Mouse (Mus musculus): ENCODE results near the gene Mindy4b-ps.
"Not testable (repeated sequence)": the region's sequence is repeated elsewhere in the genome, so short reads cannot be mapped to it uniquely, and the experiment has no call there.

Gene Mindy4b-ps

DNA sequence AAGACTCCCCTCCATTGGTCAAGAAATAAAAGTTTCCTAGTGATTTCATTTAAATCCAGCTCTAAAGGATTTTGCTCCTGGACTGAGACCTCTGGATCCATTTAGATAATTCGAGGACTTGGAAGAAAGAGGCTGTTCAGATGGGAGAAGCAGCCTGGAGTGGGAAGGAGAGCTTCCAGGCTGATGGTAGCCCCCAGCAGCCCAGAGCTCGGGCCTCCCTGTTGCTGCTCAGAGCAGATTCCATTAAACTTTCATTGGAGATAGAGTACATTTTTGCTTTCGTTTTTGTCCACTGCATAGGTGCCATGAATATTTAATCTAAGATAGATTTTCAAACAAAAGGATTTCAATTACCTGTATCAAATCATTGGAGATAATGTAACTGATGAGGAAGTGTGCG, at the start of gene Mindy4b-ps:
TSS of gene Mindy4b-ps (minus strand) at position 101 of the 400 bp plus-strand sequence.
- DNase-seq (ENCODE audit: low read depth) = no peak

DNA sequence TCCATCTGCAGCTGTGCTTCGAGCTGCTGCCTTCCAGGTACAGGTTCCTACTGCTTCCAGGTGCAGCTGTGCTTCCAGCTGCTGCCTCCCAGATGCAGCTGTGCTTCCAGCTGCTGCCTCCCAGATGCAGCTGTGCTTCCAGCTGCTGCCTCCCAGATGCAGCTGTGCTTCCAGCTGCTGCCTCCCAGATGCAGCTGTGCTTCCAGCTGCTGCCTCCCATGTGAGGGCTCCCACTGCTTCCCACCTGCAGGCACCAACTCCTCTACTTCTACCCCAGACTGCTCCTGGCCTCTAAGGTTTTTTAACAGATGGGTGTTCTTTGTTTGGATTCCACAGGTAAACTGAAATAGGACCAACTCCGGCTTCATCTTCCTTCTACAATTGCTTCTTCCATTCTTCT, 49.8 kb upstream of the Mindy4b-ps start:
- DNase-seq (ENCODE audit: low read depth) = not testable (repeated sequence)

DNA sequence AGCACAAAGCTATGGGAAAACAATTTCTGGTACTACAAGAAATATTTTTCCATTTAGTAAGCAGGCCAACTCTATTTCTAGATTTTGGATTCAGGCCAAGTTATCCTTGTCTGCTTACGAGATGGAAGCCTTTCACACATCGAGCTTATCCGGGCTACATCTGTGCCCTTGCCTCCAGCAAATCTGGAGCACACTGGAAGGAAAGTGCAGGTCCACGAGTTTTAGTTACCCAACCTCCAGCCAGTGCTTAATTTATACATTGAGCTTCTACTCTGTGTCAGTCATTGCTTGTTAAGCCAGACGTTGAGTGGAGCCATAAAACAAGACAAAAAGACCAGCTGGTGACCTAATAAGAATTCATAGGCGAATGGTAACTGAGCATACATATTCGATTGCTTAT, 43.6 kb upstream of the Mindy4b-ps start:
- no peak for DNase-seq (ENCODE audit: low read depth)

DNA sequence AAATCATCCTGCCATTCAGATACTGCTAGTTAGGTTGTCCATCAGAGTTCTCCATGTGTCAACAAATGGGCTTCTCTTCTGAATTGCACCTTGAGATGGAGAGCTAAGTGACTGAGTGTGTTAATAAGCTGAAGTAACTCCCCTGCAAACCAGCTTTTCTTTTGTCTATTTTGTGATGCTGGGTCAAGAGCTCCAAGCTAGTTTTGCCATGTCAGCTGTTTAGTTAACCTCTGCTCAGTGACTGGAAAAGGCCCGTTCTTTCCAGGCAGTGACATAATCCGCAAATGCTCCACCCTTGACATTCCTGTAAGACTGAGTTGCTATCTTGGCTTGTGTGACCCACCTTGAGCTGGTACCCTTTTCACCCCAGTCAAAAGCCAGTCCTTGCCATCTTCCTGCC, 40.9 kb upstream of the Mindy4b-ps start:
- DNase-seq (ENCODE audit: low read depth) = no peak

DNA sequence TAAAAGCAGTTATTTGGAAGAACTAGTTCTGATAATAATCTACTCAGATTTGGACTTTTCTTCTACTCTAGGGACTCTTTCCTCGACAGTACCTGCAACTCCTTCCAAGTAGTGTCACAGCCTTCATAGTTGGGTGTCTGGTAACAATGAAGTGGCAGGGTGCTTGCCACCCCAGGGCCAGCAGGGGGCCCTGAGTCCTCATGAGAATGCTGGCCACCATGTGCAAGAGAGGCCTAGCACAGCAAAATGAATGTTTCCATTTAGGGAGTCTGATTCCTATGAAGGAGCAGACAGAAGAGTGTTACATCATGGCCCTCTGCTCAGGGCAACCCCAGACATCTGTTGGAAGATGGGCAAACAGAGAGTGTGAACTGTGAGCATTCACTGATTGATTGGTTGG, 21.3 kb upstream of the Mindy4b-ps start:
- peak; percentile 2 for DNase-seq (ENCODE audit: low read depth)

DNA sequence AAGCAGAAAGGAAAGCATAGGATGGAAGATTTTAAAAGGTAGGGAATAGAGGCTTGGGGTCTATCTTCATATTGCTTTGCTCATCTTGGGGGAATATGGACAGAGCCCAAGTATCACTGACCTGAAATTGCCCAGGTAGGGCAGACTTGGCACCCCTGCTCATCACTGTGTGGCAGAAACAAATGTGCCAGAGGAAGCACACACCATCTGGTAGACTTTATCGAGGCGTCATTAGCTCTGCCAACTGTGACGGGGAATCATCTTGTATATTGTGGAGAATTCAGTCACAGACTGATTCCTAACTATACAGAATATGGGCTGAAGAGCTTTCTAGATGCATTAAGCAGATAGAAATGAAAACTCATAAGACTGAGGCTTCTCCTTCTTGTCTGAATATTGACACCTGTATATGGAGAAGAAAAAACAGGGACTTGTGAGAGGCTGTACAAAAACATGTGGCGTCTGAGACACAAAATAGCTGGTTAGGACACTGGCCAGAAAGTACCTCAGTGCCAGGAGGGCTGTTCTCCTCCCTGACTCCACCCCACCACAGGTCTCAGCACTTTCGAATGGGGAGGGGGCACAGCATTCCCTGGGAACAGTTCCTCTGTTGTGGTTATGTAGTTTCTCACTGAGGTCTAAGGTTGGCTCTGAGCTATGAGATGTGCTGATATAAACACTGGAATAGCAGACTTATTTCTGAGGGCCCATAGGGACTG, 11.5 kb upstream of the Mindy4b-ps start:
- DNase-seq (ENCODE audit: low read depth) = no peak

DNA sequence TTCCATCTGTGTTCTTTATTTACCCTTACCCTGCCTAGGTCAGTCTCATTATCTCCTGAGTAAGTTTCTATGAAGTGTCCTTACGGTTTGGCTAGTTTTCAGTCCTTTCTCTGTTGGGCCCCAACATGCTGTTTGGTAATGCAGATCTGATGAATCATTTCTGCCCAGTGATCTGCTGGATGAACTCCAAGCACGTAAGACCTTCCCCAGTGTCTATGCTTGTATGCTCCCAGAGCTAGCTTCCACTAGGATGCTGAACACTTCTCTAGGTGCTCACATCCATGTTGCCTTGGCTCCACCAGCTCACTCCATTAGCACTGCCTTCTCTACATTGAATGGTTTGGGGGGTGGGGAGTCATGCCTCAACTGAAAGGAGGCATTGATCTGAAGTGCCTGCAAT, 10.8 kb upstream of the Mindy4b-ps start:
- DNase-seq (ENCODE audit: low read depth) = no peak

DNA sequence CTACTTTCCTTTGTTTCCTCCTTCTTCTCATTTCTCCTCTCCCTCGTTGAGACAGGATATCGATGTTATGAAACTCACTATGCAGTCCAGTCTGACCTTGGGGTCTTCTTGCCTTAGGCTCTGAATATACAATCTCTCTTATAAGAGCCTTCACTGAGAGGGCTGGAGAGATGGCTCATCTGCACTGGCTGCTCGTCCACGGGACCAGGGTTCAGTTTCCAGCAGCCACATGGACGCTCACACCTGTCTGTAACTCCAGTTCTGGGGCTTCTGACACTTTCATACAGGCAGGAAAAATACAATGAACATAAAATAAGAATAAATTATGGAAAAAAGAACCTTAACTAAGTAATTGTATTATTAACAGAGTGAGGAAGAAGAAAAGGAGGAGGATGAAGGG, 9.5 kb upstream of the Mindy4b-ps start:
- no peak for DNase-seq (ENCODE audit: low read depth)

DNA sequence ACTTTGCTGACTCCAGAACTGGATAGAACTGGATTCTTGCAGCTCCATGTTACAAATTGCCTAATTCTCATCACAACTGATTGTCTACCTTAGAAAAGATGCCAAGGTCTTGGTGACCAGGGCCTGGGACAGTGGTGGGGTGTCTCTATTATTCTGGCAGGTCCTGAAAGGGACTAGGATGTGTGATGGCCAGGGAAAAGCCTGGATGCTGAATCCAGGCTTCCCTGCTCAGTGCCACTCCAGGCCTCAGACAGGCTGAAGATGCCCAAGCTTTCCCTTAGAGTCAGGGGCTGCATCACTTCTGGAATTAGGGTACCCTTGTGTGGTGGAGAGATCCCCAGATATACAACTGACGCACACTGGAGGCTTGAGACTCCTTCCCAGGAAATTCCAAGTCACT, 7.8 kb upstream of the Mindy4b-ps start:
- no peak for DNase-seq (ENCODE audit: low read depth)

DNA sequence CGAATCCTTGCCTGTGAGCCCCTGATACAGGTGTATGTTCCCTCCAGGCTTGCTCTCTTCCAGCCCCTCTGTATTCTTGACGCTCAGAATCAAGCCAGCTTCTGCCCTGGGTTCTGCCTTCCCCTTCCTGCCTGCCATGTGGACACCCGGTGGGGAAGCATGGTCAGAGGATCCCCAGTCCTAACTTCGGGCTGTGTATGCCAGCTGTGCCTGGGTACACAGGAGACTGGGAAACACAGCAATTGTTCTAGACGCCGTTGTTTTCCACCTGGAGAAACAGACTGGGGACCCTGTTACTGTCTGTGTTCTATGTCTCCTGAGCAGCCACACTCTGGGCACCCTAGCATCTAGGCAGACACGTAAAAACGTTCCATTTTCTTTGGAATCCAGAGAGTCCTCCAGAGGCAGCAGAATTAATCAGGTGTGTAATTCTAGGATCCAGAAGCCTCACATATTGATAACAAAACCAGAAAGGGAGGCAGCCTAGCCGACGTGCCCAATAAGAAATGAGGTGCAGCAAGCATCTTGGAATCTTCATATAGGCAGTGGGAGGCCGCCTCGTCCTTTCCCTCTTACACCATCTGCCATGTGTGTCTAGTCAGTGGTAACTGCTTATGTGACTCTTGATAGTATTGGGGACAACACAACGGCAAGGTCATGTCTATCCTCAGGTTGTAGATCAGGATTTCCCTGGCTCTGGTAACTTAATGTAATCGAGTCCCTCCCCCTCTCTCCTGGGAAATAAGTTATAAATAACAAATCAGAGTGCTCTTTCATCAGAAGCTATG, 6.4 kb upstream of the Mindy4b-ps start:
- no peak for DNase-seq (ENCODE audit: low read depth)

DNA sequence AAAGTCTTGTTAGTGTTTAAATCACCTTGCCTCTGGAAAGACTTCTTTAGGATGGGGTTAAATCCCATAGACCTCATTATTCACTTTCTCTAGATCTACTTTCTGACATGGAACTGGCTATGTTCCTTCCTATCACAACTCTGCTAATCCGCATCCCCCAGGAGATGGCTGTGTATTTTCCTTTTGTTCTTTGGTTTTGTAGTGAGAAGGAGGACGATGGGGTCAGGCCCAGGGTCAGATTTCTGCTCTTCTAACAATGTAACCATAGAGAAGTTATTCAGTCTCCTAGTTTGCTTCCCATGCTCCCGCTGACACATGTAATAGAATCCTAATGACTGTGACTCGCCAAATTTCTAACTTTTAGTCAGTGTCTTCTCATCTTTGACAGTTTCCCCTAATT, 4.2 kb upstream of the Mindy4b-ps start:
- no peak for DNase-seq (ENCODE audit: low read depth)

DNA sequence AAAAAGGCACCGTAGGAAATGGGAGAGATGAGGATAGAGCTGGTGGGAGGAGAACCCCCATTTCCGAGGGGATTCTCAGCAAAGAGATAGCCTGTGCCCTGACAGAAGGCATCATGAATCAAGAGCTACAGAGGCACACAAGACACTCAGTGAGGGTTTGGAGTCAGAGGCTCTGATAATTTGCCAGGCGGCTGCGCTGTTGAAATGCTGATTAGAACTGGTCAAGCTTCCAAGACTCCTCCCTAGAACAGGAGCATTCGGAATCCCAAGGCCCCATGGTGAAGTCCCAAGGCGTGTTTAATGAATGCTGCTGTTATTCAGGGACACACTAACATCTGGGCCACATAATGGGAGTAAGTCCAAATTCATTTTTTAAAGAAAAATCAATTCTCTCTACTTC, 4.8 kb downstream of the Mindy4b-ps start:
- DNase-seq (ENCODE audit: low read depth) = no peak

DNA sequence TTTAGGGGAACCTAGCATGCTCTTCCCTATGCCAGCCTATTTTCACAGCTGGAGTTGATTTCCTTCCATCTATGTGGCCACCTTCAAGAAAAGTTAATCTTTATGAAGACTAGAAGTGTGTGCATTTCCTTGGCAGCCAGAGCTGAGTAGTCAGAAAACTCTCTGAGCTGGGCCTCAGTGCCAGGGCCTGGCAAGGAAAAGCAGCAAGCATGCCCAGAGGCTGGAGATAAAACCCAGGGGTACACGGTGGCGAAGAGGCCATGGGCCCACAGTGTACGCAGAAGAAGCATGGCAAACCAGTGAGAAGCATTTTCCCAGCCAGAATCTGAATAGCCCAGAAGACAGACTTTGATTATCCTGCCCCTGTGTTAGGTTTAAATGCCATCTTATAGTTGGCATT, 7.9 kb downstream of the Mindy4b-ps start:
- DNase-seq (ENCODE audit: low read depth) = no peak

DNA sequence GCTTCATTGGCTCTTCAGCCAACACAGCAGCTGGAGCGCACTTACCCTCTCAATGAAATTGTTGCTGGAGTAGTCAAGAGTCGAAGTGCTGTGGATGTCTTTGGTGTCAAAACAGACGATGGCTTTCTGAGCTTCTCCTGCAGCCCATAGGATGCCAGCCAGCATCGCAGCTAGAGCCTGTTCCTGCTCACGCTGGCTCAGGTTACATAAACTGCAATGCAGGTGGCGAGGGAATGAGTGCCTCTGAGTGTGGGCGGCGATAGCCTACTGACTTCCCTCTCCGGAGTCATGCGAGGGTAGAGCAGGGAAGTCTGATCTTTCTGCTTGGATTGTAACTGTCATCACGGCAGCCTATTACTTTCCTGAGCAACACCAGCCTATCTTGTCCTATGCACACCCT, 11.8 kb downstream of the Mindy4b-ps start:
- no peak for DNase-seq (ENCODE audit: low read depth)

DNA sequence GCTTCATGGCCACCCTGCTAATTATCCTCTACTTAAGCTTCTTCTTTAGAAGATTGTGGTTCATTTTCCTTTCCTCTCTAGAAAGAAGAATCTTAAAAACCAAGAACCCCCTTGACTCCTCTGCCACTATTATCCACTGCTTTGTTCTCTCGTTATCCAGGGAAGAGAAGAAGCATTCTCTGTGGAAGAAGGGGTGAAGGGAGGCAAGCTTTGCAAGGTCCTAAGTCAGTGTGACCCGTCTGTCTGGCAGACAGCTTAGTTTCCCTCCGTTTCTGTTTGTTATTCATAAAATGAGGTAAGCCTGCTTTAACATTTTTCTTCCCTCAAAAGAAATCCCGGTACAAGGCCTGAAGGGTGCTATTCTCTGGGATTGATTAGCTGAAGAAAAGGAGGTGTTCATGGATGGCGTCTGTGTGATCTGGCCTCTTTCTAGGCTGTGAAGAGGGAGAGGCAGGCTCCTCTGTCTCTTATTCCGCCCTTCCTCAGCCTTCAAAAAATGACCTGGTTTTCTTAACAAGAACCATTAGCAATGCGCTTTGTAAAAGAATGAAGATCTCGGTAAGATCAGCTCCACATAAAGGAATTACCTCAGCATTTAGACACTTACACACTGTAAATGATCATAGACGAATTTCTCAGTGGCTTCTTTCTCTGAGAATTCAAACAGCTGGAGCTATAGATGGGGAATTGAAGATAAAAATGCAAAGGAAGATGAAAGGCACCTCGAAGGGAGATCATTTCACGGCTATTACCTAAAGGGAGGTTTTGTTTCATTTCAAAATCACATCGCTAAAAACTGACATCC, 12.8 kb downstream of the Mindy4b-ps start:
- no peak for DNase-seq (ENCODE audit: low read depth)

DNA sequence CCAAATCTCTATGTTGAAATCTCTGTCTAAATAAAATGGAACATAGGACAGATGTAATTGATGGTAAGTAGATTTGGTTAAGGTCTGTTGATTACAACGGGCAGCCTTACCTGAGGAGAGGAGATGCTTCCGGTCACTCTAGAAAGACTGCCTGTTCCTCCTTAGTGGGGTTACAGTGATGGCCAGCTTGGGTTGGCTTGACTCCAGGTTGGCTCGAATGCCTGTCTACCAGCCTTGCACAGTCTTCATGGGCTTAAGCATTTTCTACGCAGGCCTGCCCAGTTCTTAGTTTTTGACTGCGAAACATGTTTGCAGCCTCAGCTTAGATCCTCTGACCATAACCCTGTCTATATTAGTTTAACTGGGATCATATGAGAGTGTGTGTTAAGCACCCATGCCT, 13.5 kb downstream of the Mindy4b-ps start:
- no peak for DNase-seq (ENCODE audit: low read depth)

DNA sequence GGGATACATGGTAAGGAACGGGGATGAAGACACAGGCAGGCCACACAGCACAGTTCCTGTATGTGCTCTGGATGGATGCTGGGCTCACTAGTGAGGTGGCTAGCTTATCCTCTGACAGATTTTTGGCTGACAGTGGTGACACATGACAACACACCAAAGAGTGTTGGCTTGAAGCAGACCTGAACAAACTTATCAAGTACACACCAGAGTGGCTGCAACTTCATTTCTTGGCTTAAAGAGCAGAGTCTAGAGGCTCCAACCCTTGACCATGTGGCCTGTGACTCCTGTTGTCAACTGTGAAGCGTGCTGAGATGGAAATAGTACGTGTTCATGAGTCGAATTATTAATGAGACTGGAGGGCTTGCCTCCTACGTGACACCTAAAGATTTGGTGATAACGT, 17.4 kb downstream of the Mindy4b-ps start:
- DNase-seq (ENCODE audit: low read depth) = no peak

DNA sequence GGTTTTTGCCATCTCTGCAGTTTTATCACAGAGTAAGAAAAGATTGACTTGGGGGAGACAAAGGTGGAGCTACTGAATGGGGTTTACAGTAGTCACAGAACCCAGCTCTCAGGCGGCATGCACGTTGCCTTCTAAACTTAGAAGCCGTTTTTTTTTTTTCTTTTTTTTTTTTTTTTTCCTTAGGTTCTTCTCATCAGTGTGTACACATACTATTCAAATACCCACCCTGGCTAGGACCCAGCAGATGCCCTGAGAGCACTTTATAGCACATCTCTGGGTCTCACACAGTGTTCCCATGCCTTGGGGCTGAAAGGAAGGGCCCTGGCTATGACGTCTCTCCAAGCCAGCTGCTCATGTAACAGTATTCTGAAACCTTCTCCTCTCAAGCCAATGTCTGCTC, 23.4 kb downstream of the Mindy4b-ps start:
- DNase-seq (ENCODE audit: low read depth) = no peak

DNA sequence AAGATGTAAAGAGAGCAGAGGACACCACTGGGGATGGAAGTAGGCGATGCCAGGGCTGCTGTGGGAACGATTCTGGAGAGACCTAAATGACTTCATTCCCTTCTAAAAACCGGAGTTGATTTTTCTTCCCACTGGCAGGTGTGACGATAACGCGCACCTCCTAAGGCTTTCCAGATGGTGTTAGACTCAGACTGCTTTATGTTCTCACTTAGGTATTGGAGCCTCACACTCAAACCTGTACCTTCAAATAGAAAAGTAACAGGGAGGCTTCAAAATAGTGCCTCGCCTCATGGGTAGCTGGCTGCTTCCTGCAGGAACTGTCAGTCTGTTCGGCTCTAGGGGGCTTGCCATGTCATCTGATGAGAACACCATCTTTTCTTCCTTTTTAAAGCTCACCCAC, 23.9 kb downstream of the Mindy4b-ps start:
- no peak for DNase-seq (ENCODE audit: low read depth)

DNA sequence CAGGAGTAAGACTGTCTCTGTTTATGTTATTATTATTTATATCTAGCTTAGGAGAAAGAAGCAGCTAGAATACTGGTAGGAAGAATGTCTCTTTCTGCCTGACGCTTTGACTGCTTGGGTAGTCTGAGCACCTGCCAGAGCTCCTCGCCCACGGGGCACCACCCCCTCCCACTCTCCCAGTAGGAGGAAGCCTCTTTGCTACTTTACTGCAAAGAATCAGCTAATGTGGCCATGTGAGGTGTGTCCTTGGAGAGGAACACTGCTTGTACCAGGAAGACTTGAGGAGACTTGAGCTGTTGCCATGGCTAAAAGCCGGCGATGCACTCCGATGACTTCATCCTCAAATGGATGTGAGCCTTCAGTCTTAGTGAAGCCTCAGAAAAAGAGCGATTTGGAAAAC, 32.6 kb downstream of the Mindy4b-ps start:
- no peak for DNase-seq (ENCODE audit: low read depth)

DNA sequence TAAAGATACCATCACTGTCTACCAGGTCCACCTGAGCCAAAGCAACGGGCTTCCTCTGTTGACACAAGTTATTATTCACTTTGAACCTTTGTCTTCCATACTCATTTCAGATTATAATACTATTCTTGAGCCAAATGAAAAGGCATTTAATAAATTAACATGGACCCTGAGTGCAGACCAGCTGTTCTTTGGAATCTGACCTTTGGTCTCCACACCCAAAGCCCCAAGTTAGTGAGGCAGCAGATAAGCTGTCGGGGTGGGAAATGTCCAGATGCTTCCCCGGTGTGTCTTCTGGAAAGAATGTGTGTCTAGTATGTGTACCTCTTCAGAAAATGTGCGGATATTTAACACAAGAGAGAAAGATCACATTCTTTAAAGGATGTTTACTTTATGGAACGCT, 33.1 kb downstream of the Mindy4b-ps start:
- no peak for DNase-seq (ENCODE audit: low read depth)

DNA sequence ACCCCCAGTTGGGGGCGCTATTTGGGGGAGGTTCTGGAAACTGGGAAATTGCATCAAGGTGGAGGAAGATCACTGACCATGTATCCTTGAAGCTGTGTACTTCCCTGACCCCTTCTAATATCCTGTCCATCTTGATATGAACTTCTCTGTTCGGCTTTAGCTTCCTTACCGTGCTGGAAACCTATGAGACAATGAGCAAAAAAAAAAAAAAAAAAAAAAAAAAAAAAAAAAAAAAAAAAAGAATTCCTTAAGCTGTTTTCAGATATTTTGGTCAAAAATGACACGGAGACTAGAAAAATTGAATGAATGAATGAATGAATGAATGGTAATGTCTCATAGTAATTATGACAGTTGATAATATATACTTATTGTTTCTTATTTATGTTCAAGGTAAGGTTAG, 35.6 kb downstream of the Mindy4b-ps start:
- DNase-seq (ENCODE audit: low read depth) = peak; percentile 44

DNA sequence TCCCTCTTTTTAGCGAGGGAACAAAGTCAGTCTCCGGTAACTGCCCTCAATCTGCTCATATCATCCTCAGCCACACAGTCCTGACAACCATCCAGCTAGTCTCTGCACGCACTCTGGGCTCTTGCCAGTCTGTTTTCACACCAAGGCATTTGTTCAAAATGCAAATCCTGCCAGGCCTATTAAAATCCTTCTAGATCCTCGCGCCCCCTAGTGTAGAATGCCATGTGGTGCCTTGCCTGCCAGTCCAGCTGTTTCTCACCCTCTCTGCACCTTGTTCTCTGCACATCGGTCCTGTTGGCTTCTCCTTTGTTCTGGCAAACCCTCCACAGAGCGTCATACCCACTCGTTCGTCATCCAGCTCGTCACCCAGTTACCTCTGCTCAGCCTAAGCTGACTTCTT, 36.2 kb downstream of the Mindy4b-ps start:
- peak; percentile 65 for DNase-seq (ENCODE audit: low read depth)
